Mouse (Mus musculus) adrenal gland, postnatal 4 days (tissue): ENCODE results near the gene E2f3. TPM values are rescaled to one million over a fixed set of nuclear protein-coding genes. Genes with fewer than 3 reads are reported as not detected.

Experiments
- DNase-seq, 2 experiments: peaks; one replicate each; pipeline ENCODE4 v3.0.0; 2021 to 2022; ENCODE audit warnings: low spot score in 2 of 2, mixed read lengths in 2 of 2
- total RNA-seq, 2 experiments: library from RNA; stranded (reverse); gene quantifications; 2 replicates each; pipeline ENCODE4 v1.2.3; 2021

E2f3 gene
- total RNA-seq, 2 experiments from 2014 or later = 17.2 to 20.3 TPM

GRCm38 (mm10) chr13:29982400-29982799 is 3.5 kb downstream of the E2f3 start:
- no peak for DNase-seq

GRCm38 (mm10) chr13:29979140-29979564 is 6.7 kb downstream of the E2f3 start:
- no peak for DNase-seq

GRCm38 (mm10) chr13:29977358-29977757 is 8.5 kb downstream of the E2f3 start:
- DNase-seq = no peak

- DNase-seq = no peak
These were observed 11.8 kb downstream of the E2f3 start for GRCm38 (mm10) chr13:29974066-29974465.

- no peak for DNase-seq
These were observed 12.3 kb downstream of the E2f3 start for GRCm38 (mm10) chr13:29973610-29974009.

- no peak for DNase-seq
These were observed 15.5 kb downstream of the E2f3 start for GRCm38 (mm10) chr13:29970333-29970732.

GRCm38 (mm10) chr13:29968636-29969035 is 17.2 kb downstream of the E2f3 start:
- DNase-seq = no peak

GRCm38 (mm10) chr13:29967367-29967766 is 18.5 kb downstream of the E2f3 start:
- DNase-seq = no peak

- no peak for DNase-seq
These were observed 18.9 kb downstream of the E2f3 start for GRCm38 (mm10) chr13:29966966-29967365.

GRCm38 (mm10) chr13:29964087-29964486 is 21.8 kb downstream of the E2f3 start:
- no peak for DNase-seq

- DNase-seq = no peak
These were observed 25.4 kb downstream of the E2f3 start for GRCm38 (mm10) chr13:29960416-29960815.

- DNase-seq = no peak
These were observed 28.1 kb downstream of the E2f3 start for GRCm38 (mm10) chr13:29957731-29958254.

- no peak for DNase-seq
These were observed 28.9 kb downstream of the E2f3 start for GRCm38 (mm10) chr13:29956821-29957421.

GRCm38 (mm10) chr13:29955296-29955695 is 30.6 kb downstream of the E2f3 start:
- no peak for DNase-seq

- DNase-seq = no peak
These were observed 31.1 kb downstream of the E2f3 start for GRCm38 (mm10) chr13:29954741-29955140.

- no peak for DNase-seq
These were observed 32.3 kb downstream of the E2f3 start for GRCm38 (mm10) chr13:29953417-29954045.

GRCm38 (mm10) chr13:29946045-29946444 is 39.8 kb downstream of the E2f3 start:
- no peak for DNase-seq

GRCm38 (mm10) chr13:29944915-29945570 is 40.8 kb downstream of the E2f3 start:
- no peak for DNase-seq

GRCm38 (mm10) chr13:29944493-29944892 is 41.4 kb downstream of the E2f3 start:
- DNase-seq = no peak

- no peak for DNase-seq
These were observed 42.3 kb downstream of the E2f3 start for GRCm38 (mm10) chr13:29943541-29944039.

GRCm38 (mm10) chr13:29940071-29940470 is 45.8 kb downstream of the E2f3 start:
- no peak for DNase-seq

- DNase-seq = no peak
These were observed 46.5 kb downstream of the E2f3 start for GRCm38 (mm10) chr13:29939399-29939798.
